Mouse (Mus musculus): ENCODE measurements around the gene Pold3. TPM values are rescaled to one million over a fixed set of nuclear protein-coding genes. Genes with fewer than 3 reads are reported as not detected.
"Not testable (repeated sequence)": the region's sequence is repeated elsewhere in the genome, so short reads cannot be mapped to it uniquely, and the experiment has no call there.

Pold3 gene
- polyA plus RNA-seq, 1 experiment from 2014 or later = 70.7 TPM

DNA sequence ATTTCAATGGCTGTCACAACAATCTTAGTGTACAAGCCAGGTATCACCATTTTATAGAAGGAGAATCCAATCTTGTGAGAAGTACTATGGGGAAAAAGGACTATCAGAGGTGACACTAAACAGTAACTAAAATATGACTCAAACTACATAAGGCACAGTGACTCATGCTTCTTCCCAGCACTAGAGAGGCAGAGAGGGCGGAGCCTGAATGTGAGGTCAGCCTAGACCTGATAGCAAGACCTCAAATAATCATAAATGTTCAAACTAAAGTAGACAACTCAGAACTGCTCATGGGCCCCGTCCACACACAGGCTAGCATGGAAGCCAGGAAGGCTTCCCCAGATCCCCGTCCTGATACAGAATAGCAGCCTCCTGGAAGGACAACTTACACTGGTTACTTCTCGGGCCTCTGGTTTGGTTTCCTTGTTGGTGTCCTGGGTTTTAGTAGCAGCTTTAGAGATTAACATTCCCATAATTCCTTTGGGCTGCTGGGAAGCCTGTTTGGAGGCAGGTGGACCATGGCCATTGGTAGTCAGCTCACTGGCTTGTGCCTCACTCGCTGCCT is 21.3 kb downstream of the Pold3 start:
- peaks cover 99% of the 10 kb centered on the region for H3K36me3 ChIP-seq
- no peak for DNase-seq (ENCODE audit: low spot score)
- no peaks in the 10 kb centered on the region for H3K27me3 ChIP-seq (ENCODE audit: insufficient read depth, poor library complexity, severe bottlenecking)
- no peak overlapping the region for H3K27ac ChIP-seq
- H3K4me1 ChIP-seq (replicated peaks) = no peaks in the 10 kb centered on the region
- 90% methylated on average over 5 of the region's 5 CpGs for WGBS
- H3K9me3 ChIP-seq = no peaks in the 10 kb centered on the region
- H3K4me3 ChIP-seq = no peak overlapping the region

DNA sequence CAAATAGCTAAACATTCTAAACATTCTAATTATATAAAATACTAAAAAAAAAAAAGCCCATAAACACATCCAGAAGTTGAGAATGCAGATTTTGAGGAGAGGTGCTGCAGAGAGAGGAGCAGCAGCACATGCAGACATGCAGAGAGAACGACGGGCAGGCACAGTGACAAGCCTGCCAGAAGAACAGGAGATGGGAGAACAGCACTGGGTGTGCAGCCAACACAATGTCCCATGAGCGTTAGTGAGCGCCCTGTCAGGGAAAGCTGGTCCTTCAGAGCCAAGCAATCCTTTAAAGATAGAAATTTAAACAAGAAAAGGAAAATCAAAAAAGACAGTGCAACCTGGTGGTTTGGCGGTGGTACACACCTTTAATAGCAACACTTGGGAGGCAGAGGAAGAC is 34.5 kb downstream of the Pold3 start:
- no peaks in the 10 kb centered on the region; the same call in 1 of the 2 replicates for H3K9me3 ChIP-seq
- H3K4me3 ChIP-seq = no peak overlapping the region
- peaks cover 98% of the 10 kb centered on the region for H3K36me3 ChIP-seq
- 97% methylated on average over 5 of the region's 5 CpGs for WGBS
- no peaks in the 10 kb centered on the region for H3K27me3 ChIP-seq (ENCODE audit: insufficient read depth, poor library complexity, severe bottlenecking)
- H3K27ac ChIP-seq = no peak overlapping the region
- no peaks in the 10 kb centered on the region for H3K4me1 ChIP-seq (replicated peaks)
- no peak for DNase-seq (ENCODE audit: low spot score)

DNA sequence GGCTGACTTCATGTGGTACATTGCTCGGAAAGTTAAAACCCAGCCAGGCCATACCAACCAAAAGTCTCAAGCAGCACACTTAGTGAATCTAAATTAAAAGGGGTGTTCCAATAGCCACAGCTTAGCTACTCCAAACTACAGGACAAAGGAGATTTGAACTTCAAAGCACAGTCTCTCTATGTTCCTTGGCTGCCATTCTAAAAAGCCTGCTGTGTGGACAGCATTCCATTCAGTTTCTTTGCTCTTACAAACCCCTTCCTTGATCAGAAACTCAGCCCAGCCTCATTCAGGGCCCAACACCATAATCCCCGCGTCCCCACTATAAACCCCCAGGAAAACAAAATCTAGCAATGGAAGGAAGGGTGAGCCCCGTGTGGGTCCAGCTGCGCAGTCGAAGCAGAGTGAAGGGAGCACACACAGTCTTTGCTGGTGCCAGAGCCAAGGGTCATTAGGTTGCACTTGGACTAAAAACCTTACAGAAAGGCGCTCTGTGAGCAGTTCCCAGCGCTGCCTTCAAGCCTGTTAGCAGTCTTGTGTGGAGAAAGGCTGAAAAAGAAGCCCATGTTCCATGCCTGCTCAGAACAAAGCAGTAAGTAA is 35.1 kb downstream of the Pold3 start:
- Histone ChIP-seq H3K27me3 (ENCODE audit: insufficient read depth, poor library complexity, severe bottlenecking) (no peaks in the 10 kb centered on the region), H3K4me1 (replicated peaks) (no peaks in the 10 kb centered on the region), H3K36me3 (peaks cover 98% of the 10 kb centered on the region), H3K27ac (no peak overlapping the region), H3K4me3 (no peak overlapping the region), H3K9me3 (no peaks in the 10 kb centered on the region; the same call in 1 of the 2 replicates)
- WGBS = 85% methylated on average over 8 of the region's 8 CpGs
- no peak for DNase-seq (ENCODE audit: low spot score)

DNA sequence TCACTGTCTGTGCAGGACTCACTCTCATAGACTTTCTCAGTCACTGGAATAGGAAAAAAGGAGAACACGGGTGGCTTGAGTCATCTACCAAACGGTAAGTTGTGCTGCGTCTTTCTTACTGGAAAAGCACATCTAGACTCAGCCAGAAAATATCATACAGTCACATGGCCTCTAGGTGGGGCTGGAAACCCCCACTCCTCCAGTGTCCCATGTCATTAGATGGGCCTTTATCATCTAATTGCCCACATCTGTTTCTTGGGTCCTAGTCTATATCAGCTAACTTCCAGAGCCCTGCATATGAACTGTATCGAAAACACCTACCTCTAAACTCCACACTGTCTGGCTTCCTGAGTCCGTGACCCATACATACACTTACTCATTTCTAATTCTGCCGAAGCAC is 37.6 kb downstream of the Pold3 start:
- no peaks in the 10 kb centered on the region for H3K9me3 ChIP-seq
- WGBS = 90% methylated on average over 6 of the region's 6 CpGs
- no peaks in the 10 kb centered on the region for H3K27me3 ChIP-seq (ENCODE audit: insufficient read depth, poor library complexity, severe bottlenecking)
- no peak for DNase-seq (ENCODE audit: low spot score)
- no peak overlapping the region for H3K4me3 ChIP-seq
- no peaks in the 10 kb centered on the region for H3K4me1 ChIP-seq (replicated peaks)
- no peak overlapping the region for H3K27ac ChIP-seq
- peaks cover 94% of the 10 kb centered on the region for H3K36me3 ChIP-seq

DNA sequence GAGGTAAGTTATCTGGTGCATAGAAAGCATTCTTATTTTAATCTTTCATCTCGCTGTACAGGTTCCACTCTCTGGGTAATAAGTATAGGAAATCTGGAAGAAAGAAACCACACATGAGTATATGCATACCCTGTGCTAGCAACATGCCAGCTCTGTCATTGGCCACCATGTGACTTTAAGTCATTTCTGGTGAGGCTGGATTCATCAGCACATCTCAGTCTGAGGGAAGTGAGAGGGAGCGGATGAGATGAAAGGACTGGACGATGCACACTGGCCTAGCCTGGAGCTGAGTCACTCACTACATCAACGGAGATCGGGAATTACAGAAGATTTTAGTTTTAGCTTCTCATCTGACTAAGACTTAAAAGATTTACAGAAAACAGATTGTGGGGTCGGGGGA is 38.5 kb downstream of the Pold3 start:
- no peak for DNase-seq (ENCODE audit: low spot score)
- no peaks in the 10 kb centered on the region for H3K27me3 ChIP-seq (ENCODE audit: insufficient read depth, poor library complexity, severe bottlenecking)
- no peaks in the 10 kb centered on the region for H3K4me1 ChIP-seq (replicated peaks)
- H3K9me3 ChIP-seq = no peaks in the 10 kb centered on the region
- WGBS = 94% methylated on average over 6 of the region's 6 CpGs
- H3K27ac ChIP-seq = no peak overlapping the region
- peaks cover 93% of the 10 kb centered on the region for H3K36me3 ChIP-seq
- H3K4me3 ChIP-seq = no peak overlapping the region

DNA sequence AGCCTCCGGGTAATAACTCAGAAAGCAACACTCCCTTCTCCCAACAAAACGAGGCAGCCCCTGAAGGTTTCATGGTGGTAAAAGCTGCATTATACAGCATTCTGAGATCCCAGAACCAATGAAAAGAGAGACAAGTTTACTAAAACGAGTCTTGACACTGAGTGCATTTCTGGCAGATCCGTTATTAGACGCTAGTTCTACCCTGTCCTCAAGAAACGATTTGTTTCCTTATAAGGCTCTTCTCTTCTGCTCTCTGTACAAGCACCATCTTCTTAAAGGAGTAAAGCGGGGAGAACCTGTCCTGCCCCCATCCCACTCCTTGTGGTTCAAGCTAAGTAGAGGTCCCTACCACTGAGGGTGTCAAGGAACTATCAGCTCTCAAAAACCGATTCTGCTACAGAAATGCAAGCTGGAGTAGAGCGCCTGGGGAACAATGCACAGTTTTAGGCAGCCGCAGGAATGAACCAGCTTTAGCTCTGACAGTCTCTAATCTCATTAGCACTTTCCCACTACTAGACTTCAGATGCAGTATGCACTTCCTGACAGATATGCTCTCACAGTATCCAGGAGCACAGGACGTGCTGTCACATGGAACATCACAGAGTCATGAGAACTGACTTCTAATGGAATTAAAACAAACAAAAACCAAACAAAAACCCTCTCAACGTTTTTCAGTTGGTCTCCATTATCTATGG is 41.1 kb downstream of the Pold3 start:
- Histone ChIP-seq H3K4me3 (no peak overlapping the region), H3K4me1 (replicated peaks) (no peaks in the 10 kb centered on the region), H3K27me3 (ENCODE audit: insufficient read depth, poor library complexity, severe bottlenecking) (no peaks in the 10 kb centered on the region), H3K36me3 (peaks cover 83% of the 10 kb centered on the region), H3K27ac (no peak overlapping the region), H3K9me3 (no peaks in the 10 kb centered on the region)
- no peak for DNase-seq (ENCODE audit: low spot score)
- 84% methylated on average over 12 of the region's 12 CpGs for WGBS

DNA sequence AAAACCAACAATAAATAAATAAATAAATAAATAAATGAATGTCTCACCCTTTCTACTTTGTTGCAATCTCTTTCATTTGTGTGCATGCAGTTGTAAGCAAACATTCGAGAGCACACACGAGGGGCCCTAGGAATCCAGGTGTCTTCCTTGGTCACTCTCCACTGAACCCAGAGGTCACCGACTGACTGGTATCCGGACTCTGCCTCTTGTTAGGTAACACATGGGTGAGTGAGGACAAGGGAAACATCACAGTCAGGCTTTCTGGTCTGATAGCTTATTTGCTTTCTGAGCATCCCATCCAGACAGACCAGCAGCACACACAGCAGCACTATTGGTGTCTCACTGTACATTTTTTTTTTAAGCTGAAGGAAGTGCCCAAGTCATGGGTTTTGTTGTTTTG is 44.3 kb downstream of the Pold3 start:
- no peak for DNase-seq (ENCODE audit: low spot score)
- Histone ChIP-seq H3K4me1 (replicated peaks) (no peaks in the 10 kb centered on the region), H3K9me3 (no peaks in the 10 kb centered on the region), H3K36me3 (peaks cover 51% of the 10 kb centered on the region), H3K27me3 (ENCODE audit: insufficient read depth, poor library complexity, severe bottlenecking) (no peaks in the 10 kb centered on the region), H3K27ac (no peak overlapping the region), H3K4me3 (no peak overlapping the region)
- WGBS = 87% methylated on average over 4 of the region's 4 CpGs

DNA sequence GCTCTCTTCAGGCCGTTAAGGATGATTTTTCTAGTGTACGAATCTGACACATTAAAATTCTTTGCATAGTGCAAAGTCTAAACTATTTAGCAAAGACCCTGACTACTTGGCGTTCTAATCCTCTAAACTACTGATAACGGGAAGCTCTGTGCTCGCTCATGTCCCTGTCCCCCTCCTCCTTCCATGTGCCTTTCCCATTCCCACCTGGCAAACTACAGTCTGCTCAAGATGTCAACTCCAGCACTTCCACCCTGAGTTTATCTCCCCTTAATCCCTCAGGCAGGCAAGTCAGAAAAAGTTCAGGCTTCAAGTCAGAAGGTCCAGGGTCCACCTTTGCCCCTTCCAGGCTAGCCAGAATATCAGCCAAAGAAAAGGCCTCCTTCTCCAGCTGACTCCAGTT is 45.1 kb downstream of the Pold3 start:
- Histone ChIP-seq H3K4me1 (replicated peaks) (no peaks in the 10 kb centered on the region), H3K4me3 (no peak overlapping the region), H3K9me3 (no peaks in the 10 kb centered on the region), H3K36me3 (peaks cover 44% of the 10 kb centered on the region), H3K27ac (no peak overlapping the region), H3K27me3 (ENCODE audit: insufficient read depth, poor library complexity, severe bottlenecking) (no peaks in the 10 kb centered on the region)
- 95% methylated on average over 5 of the region's 5 CpGs for WGBS
- DNase-seq (ENCODE audit: low spot score) = no peak

DNA sequence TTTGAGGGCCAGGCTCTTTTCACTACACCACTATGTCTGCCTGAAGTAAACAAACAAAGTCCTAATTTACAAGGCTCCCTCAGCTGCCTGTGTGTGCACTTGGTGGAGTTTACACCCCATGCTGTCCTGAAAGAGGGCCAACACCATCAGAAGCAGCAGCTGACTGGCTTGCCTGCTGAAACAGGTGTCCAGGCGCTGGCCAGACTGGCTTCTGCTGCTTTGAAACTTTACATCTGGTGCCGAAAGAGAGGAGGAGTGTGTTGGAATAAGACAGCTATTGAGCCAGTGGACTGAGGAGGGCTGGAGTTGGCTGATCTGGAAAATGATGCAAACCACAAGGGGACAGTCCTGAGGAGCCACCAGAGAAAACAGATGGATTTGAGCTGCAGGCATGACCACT is 47.4 kb downstream of the Pold3 start:
- DNase-seq (ENCODE audit: low spot score) = no peak
- Histone ChIP-seq H3K4me1 (replicated peaks) (no peaks in the 10 kb centered on the region), H3K9me3 (no peaks in the 10 kb centered on the region), H3K27ac (no peak overlapping the region), H3K27me3 (ENCODE audit: insufficient read depth, poor library complexity, severe bottlenecking) (no peaks in the 10 kb centered on the region), H3K36me3 (peaks cover 24% of the 10 kb centered on the region), H3K4me3 (no peak overlapping the region)
- WGBS = 83% methylated on average over 2 of the region's 2 CpGs

DNA sequence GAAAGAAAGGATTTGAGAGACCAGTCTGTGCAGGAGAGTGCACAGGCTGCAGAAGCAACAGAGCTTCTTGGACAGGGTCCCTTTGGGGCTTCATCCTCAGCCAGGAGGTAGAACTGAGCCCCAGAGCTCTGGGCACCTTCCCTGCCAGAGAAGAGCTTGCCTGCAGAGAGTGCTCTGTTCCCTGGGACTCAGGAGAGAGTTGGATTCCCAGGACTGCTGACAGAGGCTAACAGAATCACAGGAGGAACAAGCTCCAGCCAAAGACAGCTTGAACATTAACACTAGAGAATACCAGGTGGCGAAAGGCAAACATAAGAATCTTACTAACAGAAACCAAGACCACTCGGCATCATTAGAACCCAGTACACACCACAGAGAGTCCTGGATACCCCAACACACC is 68.4 kb downstream of the Pold3 start:
- not testable (repeated sequence) for H3K9me3 ChIP-seq; H3K27me3 ChIP-seq (ENCODE audit: insufficient read depth, poor library complexity, severe bottlenecking); H3K4me3 ChIP-seq; H3K36me3 ChIP-seq; H3K4me1 ChIP-seq (replicated peaks); H3K27ac ChIP-seq; DNase-seq (ENCODE audit: low spot score)
- WGBS = 94% methylated on average over 2 of the region's 2 CpGs

DNA sequence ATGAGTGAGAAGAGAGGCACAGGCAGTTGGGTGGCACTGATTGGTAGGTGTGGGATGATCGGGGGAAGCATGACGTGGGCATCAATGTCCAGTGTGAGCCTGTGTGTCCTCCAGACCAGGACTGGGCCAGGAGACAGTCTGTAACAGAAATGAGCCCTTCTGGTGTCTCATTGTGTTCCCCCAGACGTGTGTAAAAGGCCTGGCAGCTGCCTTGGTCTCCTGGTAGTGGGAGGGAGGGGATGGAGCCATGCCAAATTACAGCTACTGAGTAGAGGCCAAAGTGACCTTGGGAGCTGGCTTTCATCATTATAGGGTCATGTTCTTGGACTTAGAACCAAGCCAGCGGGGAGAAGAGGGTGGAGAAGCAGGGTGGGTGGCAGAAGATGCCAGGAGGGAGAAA is 69.5 kb downstream of the Pold3 start:
- H3K4me3 ChIP-seq = no peak overlapping the region
- no peaks in the 10 kb centered on the region for H3K36me3 ChIP-seq
- no peaks in the 10 kb centered on the region for H3K27me3 ChIP-seq (ENCODE audit: insufficient read depth, poor library complexity, severe bottlenecking)
- no peak for DNase-seq (ENCODE audit: low spot score)
- WGBS = 72% methylated on average over 4 of the region's 4 CpGs
- no peaks in the 10 kb centered on the region for H3K9me3 ChIP-seq
- peaks cover 6% of the 10 kb centered on the region for H3K4me1 ChIP-seq (replicated peaks)
- no peak overlapping the region for H3K27ac ChIP-seq

DNA sequence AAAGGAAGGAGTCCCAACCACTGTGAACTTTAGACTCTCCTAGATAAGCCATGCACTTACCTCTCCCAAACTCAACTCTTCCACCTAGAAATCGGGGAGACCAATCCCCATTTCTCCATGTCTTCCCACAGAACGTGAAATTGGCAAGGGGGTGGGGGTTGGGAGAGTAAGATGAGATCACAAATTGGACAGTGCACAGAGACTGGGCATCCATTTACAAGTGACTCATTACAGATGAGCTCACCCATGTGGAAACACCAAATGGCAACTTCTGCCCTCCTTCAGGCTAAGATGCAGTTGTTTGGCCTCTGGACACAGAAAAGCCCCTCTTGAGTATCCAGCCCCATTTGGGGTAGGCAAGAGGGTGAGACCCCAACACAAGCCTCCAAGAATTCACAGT is 74.9 kb downstream of the Pold3 start:
- H3K27ac ChIP-seq = no peak overlapping the region
- no peaks in the 10 kb centered on the region for H3K9me3 ChIP-seq
- no peak for DNase-seq (ENCODE audit: low spot score)
- peaks cover 19% of the 10 kb centered on the region for H3K27me3 ChIP-seq (ENCODE audit: insufficient read depth, poor library complexity, severe bottlenecking)
- H3K36me3 ChIP-seq = no peaks in the 10 kb centered on the region
- peaks cover 30% of the 10 kb centered on the region for H3K4me1 ChIP-seq (replicated peaks)
- 80% methylated on average over 2 of the region's 2 CpGs for WGBS
- H3K4me3 ChIP-seq = no peak overlapping the region

DNA sequence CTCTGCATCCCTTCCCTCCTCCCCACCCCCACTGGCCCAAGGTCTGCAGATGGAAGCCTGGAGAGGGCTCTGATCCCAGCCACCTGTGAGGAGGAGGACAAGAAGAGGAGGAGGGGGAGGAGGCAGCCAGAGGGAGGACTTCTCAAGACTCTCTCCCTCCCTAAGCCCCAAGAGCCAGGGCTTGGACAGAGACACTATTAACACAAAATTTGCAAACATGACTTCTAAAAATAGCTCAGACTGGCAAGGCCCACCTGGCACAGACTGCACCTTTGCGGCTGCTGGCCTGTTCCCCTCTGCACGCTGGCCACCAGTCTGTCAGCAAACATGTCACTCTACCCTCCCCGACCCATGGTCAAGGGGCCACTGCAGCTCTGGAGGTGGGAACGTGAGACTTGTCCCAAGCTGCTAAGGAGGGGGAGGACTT is 77.7 kb downstream of the Pold3 start:
- 50% methylated on average over 4 of the region's 4 CpGs for WGBS
- no peaks in the 10 kb centered on the region for H3K36me3 ChIP-seq
- no peak overlapping the region for H3K27ac ChIP-seq
- no peaks in the 10 kb centered on the region for H3K9me3 ChIP-seq
- H3K4me1 ChIP-seq (replicated peaks) = peaks cover 25% of the 10 kb centered on the region
- no peak for DNase-seq (ENCODE audit: low spot score)
- no peak overlapping the region for H3K4me3 ChIP-seq
- H3K27me3 ChIP-seq (ENCODE audit: insufficient read depth, poor library complexity, severe bottlenecking) = peaks cover 19% of the 10 kb centered on the region
